Mouse (Mus musculus): Measurements from ENCODE around the gene Btn1a1. TPM values are rescaled to one million over a fixed set of nuclear protein-coding genes. Genes with fewer than 3 reads are reported as not detected.

Btn1a1 gene
- polyA plus RNA-seq, 2 experiments: 0.31 TPM; not detected in 1

DNA sequence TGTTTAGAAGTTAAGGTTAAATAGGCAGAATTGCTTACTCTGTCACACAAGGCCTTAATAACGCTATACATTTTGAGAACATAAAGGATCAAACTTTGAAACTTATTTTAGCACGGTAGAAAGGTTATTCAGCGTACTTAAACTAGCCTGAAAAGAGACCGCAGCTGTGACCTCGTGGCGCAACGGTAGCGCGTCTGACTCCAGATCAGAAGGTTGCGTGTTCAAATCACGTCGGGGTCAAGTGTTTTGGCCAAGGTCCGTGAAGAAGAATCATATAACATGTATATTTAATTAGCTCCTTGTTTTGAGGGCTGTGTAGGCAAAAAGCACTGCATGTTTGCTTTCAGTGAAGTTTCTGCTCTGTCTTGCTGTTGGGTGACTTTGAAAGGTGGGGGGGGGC, 40.6 kb upstream of the Btn1a1 start:
- H3K27ac ChIP-seq (replicated peaks; ENCODE audit: low read depth, low read length): no peak overlapping the region
- no peaks in the 10 kb centered on the region for H3K36me3 ChIP-seq (ENCODE audit: control insufficient read depth, insufficient read depth, low read length)
- DNase-seq (ENCODE audit: low spot score): peak; percentile 69
- peak overlapping the region; percentile 15; the same call in 1 of the 2 replicates for H3K4me3 ChIP-seq (replicated peaks; ENCODE audit: low read length)
- 0 out of 2 replicates have a peak, but pooled peaks cover 6% of the 10 kb centered on the region for H3K4me1 ChIP-seq (ENCODE audit: control insufficient read depth, insufficient read depth, low read length)
- H3K9ac ChIP-seq (ENCODE audit: low read depth, low read length, severe bottlenecking): no peak overlapping the region
- WGBS: 9% methylated on average over 13 of the region's 13 CpGs
- no peaks in the 10 kb centered on the region for H3K27me3 ChIP-seq (ENCODE audit: control insufficient read depth, insufficient read depth, low read length)
- H3K9me3 ChIP-seq (ENCODE audit: control insufficient read depth, low read length): no peaks in the 10 kb centered on the region
- no peak for TF ChIP-seq POLR2A (IDR thresholded peaks at IDR 0.05; ENCODE audit: borderline replicate concordance, extremely low read depth, insufficient read depth, insufficient read length)
- ATAC-seq (ENCODE audit: low FRiP score, low read depth): peak; percentile 49; the same call in 1 of the 2 replicates
- H3K4me2 ChIP-seq (replicated peaks; ENCODE audit: low read depth, low read length, severe bottlenecking): peak overlapping the region; percentile 34

DNA sequence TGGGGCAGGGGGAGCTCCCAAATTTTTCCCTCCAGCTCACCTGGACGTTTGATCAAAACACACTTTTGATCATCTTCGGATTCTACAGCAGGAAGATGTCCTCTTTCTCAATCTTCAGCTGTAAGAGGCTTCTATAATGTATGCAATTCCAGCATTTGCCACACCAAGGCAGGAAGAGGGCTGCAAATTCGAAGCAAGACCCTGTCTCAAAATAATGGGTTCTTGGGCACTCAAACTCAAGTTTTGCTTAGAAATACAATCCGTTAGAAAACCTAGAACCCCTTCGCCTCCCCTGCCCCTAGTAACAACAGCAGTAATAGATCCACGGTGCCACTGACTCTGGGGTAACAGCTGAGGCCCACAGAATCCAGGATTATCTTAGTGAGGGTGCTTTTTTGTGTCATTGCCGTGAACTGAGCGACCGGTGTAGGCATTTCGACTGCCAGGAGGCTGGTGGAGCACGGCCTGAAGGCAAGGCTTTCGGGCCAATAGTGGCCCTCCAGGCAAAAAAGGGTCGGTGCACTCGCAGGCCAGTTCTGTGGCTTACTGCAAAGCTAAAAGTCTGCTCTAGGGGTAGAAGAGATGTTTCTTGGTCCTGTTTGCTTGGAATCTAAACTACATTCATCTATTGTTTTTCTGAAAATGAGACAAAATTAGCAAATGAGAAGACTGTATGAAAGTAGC, 40.1 kb upstream of the Btn1a1 start:
- no peaks in the 10 kb centered on the region for H3K36me3 ChIP-seq (ENCODE audit: control insufficient read depth, insufficient read depth, low read length)
- H3K4me1 ChIP-seq (ENCODE audit: control insufficient read depth, insufficient read depth, low read length): 0 out of 2 replicates have a peak, but pooled peaks cover 6% of the 10 kb centered on the region
- H3K9ac ChIP-seq (ENCODE audit: low read depth, low read length, severe bottlenecking): peak overlapping the region; percentile 38
- H3K27me3 ChIP-seq (ENCODE audit: control insufficient read depth, insufficient read depth, low read length): no peaks in the 10 kb centered on the region
- H3K9me3 ChIP-seq (ENCODE audit: control insufficient read depth, low read length): no peaks in the 10 kb centered on the region
- TF ChIP-seq POLR2A (IDR thresholded peaks at IDR 0.05; ENCODE audit: borderline replicate concordance, extremely low read depth, insufficient read depth, insufficient read length): no peak
- H3K4me3 ChIP-seq (replicated peaks; ENCODE audit: low read length): peak overlapping the region; percentile 15
- H3K27ac ChIP-seq (replicated peaks; ENCODE audit: low read depth, low read length): no peak overlapping the region
- peak overlapping the region; percentile 34 for H3K4me2 ChIP-seq (replicated peaks; ENCODE audit: low read depth, low read length, severe bottlenecking)
- DNase-seq (ENCODE audit: low spot score): no peak
- 8% methylated on average over 14 of the region's 14 CpGs for WGBS
- ATAC-seq (ENCODE audit: low FRiP score, low read depth): peak; percentile 19; the same call in 1 of the 2 replicates

DNA sequence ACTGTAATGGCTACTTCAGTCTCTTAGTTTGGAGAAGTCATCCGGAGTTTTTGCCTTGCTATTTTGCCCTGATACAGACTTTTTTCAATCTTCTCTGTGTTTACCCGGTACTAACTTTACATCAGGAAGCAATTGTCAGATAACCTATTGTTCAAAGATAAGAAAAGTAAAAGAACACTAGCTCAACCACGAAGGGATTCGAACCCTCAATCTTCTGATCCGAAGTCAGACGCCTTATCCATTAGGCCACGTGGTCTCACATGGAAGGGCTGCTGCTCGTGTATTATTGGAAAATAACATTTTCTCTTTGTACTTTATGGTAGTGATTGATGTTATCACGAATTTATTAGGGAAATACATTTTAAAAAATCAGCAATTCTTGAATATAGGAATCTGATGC, 38.1 kb upstream of the Btn1a1 start:
- H3K9me3 ChIP-seq (ENCODE audit: control insufficient read depth, low read length): no peaks in the 10 kb centered on the region
- ATAC-seq (ENCODE audit: low FRiP score, low read depth) (no peak), DNase-seq (ENCODE audit: low spot score) (peak; percentile 82)
- WGBS: 2% methylated on average over 9 of the region's 9 CpGs
- TF ChIP-seq POLR2A (IDR thresholded peaks at IDR 0.05; ENCODE audit: borderline replicate concordance, extremely low read depth, insufficient read depth, insufficient read length): no peak
- 0 out of 2 replicates have a peak, but pooled peaks cover 6% of the 10 kb centered on the region for H3K4me1 ChIP-seq (ENCODE audit: control insufficient read depth, insufficient read depth, low read length)
- no peaks in the 10 kb centered on the region for H3K27me3 ChIP-seq (ENCODE audit: control insufficient read depth, insufficient read depth, low read length)
- peak overlapping the region; percentile 8; the same call in 1 of the 2 replicates for H3K4me2 ChIP-seq (replicated peaks; ENCODE audit: low read depth, low read length, severe bottlenecking)
- no peak overlapping the region for H3K9ac ChIP-seq (ENCODE audit: low read depth, low read length, severe bottlenecking)
- 0 out of 2 replicates have a peak overlapping the region, but pooled peaks have one; percentile 7 for H3K4me3 ChIP-seq (replicated peaks; ENCODE audit: low read length)
- H3K27ac ChIP-seq (replicated peaks; ENCODE audit: low read depth, low read length): no peak overlapping the region
- H3K36me3 ChIP-seq (ENCODE audit: control insufficient read depth, insufficient read depth, low read length): no peaks in the 10 kb centered on the region

DNA sequence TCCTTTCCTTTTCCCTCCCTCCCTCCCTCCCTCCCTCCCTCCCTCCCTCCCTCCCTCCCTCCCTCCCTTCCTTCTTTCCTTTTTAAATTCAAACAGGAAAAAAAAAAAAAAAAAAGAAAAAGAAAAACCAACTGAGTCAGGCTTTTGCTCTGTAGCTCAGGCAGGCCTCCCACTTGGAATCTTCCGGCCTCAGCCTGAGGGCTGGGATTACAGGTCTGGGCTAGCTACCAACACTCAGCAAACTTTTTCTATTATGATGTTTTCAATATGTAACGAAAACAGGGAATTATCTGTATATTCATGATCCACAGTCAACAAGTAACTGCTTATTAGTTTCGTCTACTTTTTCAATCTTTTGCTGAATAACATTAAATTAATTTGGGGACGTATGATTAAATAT, 37.2 kb upstream of the Btn1a1 start:
- ATAC-seq (ENCODE audit: low FRiP score, low read depth) (no peak), DNase-seq (ENCODE audit: low spot score) (no peak)
- no peak overlapping the region for H3K27ac ChIP-seq (replicated peaks; ENCODE audit: low read depth, low read length)
- H3K9me3 ChIP-seq (ENCODE audit: control insufficient read depth, low read length): no peaks in the 10 kb centered on the region
- no peak overlapping the region for H3K4me2 ChIP-seq (replicated peaks; ENCODE audit: low read depth, low read length, severe bottlenecking)
- TF ChIP-seq POLR2A (IDR thresholded peaks at IDR 0.05; ENCODE audit: borderline replicate concordance, extremely low read depth, insufficient read depth, insufficient read length): no peak
- H3K4me1 ChIP-seq (ENCODE audit: control insufficient read depth, insufficient read depth, low read length): 0 out of 2 replicates have a peak, but pooled peaks cover 6% of the 10 kb centered on the region
- no peaks in the 10 kb centered on the region for H3K36me3 ChIP-seq (ENCODE audit: control insufficient read depth, insufficient read depth, low read length)
- no peak overlapping the region for H3K9ac ChIP-seq (ENCODE audit: low read depth, low read length, severe bottlenecking)
- no peak overlapping the region for H3K4me3 ChIP-seq (replicated peaks; ENCODE audit: low read length)
- no peaks in the 10 kb centered on the region for H3K27me3 ChIP-seq (ENCODE audit: control insufficient read depth, insufficient read depth, low read length)
- WGBS: 39% methylated on average over 4 of the region's 4 CpGs

DNA sequence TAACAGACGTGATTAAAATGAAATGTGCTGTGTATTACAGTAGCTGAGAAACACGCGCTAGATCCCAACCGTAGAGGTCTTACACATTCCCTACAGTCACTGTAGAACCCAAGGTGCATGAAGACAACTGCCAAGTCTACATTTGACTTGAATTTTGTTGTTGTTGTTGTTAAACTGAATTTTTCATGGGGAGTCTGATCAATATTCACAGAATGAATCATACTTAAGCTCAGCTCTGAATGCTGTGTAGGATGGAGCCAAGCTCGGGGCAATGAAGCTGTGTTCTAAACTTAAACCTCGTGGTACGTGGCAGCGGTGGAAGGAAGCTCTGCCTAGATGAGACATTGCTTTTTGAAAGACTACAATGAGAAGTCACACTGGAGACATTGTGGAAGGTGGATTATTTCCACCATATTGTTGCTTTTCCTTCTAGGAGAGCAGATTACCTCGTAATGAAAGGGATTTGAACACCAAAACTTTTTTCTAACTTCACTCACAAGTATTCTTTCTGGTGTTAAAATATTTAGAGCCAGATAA, 36.4 kb upstream of the Btn1a1 start:
- H3K9me3 ChIP-seq (ENCODE audit: control insufficient read depth, low read length): no peaks in the 10 kb centered on the region
- H3K27ac ChIP-seq (replicated peaks; ENCODE audit: low read depth, low read length): no peak overlapping the region
- no peak overlapping the region for H3K4me3 ChIP-seq (replicated peaks; ENCODE audit: low read length)
- WGBS: 40% methylated on average over 9 of the region's 9 CpGs
- no peaks in the 10 kb centered on the region for H3K27me3 ChIP-seq (ENCODE audit: control insufficient read depth, insufficient read depth, low read length)
- H3K36me3 ChIP-seq (ENCODE audit: control insufficient read depth, insufficient read depth, low read length): no peaks in the 10 kb centered on the region
- no peak overlapping the region for H3K4me2 ChIP-seq (replicated peaks; ENCODE audit: low read depth, low read length, severe bottlenecking)
- no peak overlapping the region for H3K9ac ChIP-seq (ENCODE audit: low read depth, low read length, severe bottlenecking)
- DNase-seq (ENCODE audit: low spot score): no peak
- no peak for ATAC-seq (ENCODE audit: low FRiP score, low read depth)
- no peak for TF ChIP-seq POLR2A (IDR thresholded peaks at IDR 0.05; ENCODE audit: borderline replicate concordance, extremely low read depth, insufficient read depth, insufficient read length)
- H3K4me1 ChIP-seq (ENCODE audit: control insufficient read depth, insufficient read depth, low read length): 0 out of 2 replicates have a peak, but pooled peaks cover 6% of the 10 kb centered on the region

Data from limb, embryonic 14.5 days (tissue).